Mouse (Mus musculus) cerebellum, adult 8-10 months (tissue): ENCODE results near the gene Clcn5.

Experiments used
- DNase-seq: peaks from one replicate; pipeline ENCODE4 v3.0.0; 2022

Gene Clcn5

DNA sequence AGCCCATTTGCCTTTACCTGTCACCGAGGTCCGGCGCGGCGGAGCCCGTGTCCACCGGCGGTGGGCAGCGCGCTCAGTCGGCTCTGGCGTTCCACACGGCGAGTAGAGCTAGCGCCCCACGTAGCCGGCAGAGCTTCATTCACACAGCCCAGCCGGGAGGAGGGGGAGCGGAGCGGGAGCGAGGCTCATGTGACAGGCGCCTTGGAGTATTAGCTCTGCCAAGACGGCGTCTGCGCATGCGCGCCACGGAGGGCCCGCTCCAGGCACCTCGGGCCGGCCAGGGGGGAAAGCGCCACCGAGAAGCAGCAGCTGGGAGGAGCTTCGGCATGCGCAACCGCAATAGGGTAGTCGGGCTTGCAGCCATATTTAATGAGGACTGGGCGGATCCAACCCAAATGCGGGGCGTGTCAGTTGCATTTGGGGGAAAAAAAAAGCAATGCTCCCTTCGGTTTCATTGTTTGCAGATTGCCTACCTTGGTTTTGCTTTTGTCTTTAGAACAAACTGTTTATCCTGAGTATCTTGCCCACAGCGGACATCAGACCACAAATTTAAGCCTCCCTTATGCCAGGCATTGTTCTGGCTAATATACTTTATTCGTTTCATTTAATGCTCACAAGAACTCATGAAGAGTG, at the start of gene Clcn5:
TSS of gene Clcn5 (minus strand) at position 270 of the 633 bp plus-strand sequence.
- DNase-seq: peak; percentile 94

- no peak for DNase-seq
Observed at GRCm38 (mm10) chrX:7325455-7325854, 6.3 kb upstream of the Clcn5 start.

- DNase-seq: peak; percentile 55
Observed at GRCm38 (mm10) chrX:7322288-7322687, 3.1 kb upstream of the Clcn5 start.

DNA sequence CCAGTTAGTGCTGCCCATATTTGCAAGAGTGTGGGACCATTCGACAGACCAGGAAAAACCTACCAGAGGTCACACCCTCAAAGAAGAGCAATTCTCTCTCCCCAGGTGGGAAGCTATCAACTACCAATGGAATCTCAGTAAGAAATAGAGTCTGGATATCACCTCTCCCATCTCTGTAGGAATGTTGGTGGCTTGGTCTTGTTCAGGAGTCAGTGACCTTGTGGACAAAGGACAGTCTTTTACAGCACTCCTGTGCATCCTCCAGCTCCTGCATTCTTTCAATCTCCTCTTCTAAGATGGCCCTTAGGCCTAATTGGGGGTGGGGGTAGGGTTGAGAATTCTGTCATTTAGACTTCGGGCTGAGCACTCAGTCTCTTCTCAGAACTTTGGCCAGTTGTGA, 1.4 kb upstream of the Clcn5 start:
- DNase-seq: no peak

DNA sequence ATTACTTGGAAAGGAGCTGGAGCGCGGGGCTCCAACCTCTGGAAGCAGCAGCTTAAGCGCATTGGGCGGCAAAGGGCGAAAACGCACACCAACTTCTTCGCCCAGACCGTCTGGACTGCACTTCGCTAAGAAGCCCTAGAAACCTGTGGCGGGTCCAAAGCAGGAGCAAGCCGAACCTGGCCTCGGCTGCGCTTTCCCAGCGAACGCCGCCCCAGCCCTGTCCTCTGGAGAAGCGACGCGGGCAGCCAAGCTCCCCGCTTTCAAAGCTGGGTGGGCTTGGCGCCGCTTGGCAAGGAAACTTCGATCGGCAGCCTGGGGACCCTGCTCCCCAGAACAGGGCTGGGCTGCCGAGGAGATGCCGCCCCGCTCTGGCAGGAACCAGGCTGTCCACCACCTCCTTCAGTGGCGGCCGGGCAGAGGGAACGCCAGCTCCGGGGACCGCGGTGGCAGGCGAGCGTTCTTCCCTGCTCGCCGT, 570 bp downstream of the Clcn5 start:
- no peak for DNase-seq

DNA sequence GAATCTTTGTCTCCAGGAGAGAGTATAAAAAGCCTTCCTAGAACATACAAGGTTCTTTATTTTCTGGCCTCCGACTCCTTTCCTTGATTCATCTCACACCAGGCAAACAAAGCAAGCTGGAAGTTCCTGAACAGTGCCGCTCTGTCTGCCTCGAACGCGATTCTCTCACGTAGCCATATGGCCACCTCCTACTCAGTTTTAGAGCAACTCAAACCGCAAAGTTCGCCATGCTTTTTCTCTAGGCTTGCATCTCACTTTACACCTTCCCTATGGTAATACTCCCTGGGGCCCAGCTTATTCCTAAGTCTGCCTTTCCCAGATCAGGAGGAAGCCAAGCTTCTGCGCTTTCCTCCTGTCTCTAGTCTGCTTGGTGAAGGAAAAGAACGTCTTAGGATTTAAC, 4.0 kb downstream of the Clcn5 start:
- DNase-seq: no peak

DNA sequence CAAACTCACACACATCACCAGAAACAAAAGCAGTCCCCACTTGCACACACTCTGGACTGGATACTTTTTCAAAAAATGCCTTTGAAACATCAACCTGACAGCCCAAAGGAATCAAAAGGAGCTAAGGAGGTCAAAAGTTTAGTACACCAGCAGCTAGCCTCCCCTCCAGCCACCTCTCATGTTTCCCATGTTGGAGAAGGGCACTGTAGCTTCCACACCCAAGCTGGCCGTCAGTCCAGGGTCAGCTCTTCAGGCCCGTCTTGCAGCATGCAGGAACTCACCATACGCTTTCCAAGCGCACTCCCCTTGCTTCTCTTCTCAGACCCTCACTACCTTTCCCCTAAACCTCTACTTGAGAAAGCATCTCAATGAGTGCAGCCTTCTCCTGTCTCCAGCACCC, 4.5 kb downstream of the Clcn5 start:
- no peak for DNase-seq

- no peak for DNase-seq
Observed at GRCm38 (mm10) chrX:7308242-7308641, 10.9 kb downstream of the Clcn5 start.

- no peak for DNase-seq
Observed at GRCm38 (mm10) chrX:7306861-7307260, 12.3 kb downstream of the Clcn5 start.

DNA sequence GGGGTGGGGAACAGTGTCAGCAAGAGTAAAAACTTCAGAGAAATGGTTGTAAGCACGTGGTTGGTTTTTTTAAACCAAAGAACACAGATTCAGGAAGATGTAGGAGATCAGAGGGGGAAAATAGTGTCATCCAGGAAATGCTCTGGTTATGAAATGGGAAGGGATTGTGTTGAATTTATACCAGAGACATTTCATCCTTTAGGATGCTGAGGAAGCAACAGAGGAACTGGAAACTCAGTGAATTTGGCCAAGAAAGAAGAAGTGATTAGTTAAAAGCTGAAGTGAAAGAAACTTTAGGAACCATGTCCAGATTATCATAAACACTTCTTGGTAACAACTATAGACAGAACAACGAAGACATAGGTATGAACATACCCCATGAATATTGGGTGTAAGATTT, 26.2 kb downstream of the Clcn5 start:
- DNase-seq: no peak

DNA sequence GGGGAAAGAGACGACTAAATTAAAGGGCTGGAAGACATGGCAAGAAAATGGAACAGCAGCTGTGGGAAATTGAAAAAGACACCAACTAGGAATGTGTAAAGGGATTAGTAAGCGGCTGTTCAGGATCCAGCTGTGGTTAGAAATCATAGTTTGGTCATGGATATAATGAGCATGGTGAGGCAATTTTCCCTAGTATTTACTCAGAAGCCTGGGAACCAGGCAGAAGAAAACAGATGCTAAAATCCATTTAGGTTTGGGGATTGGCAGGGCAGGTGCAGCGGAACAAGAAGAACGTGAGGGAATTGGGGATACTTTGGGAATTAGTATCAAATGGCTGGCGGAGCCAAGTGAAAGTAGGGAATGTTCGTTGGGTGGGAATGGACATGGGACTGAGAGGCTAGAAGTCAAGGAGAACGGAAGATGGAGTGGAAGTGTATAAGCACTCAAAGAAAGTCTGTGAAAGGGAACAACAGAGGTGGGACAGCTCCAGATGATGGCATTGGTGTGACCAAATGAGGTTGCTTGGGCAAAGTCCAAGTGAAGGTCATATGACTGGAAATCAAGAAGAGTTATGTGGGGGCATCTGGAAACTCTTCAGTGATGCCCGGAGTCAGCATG, 26.9 kb downstream of the Clcn5 start:
- no peak for DNase-seq

DNA sequence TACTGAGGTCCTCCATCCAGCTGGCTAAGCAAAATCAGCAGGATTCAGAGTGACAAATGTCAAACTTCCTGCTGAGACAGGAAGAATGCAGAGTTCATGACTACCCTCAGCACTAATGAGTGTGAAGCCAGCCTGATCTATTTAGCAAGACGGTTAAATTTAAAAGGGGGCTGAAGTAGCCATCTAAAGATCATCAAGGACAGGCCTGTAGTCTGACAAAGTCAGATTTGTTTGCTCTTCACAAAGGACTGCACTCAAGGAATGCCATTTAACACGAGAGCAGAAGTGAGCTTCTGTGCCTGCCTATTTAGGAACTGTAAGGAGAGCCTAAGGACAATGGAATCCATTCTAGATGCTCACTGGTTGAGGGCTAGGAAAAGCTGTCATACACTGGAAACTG, 30.2 kb downstream of the Clcn5 start:
- DNase-seq: no peak

DNA sequence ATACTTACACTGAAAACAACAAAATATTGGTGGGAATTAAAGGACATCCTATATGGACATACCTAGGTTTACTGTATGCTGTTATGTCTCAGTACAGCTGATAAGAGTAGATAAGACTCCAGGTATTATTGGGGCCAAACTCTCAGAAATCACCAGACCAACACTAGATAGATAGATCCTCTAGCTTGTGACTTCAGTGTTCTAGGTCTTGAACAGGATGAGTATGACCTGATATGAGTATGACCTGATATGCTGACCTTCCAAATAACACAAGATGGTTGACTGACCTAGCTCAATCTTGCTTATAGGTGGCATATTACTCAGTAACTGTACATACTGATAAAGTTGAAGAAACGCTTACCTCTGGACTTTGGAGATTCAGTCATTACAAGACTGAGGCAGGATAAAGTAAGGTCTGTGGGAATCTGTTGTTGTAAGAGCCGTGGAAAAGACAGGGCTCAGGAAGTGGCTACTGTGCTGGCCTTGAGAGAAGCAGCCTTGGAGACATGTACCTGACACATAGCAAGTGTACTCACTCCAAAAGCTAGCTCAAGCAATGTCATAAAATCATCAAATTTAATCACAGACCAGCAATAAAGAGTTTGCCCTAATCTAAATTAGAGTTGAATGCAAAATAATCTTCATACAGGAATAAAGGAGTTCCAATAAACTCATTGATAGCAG, 32.0 kb downstream of the Clcn5 start:
- DNase-seq: no peak

DNA sequence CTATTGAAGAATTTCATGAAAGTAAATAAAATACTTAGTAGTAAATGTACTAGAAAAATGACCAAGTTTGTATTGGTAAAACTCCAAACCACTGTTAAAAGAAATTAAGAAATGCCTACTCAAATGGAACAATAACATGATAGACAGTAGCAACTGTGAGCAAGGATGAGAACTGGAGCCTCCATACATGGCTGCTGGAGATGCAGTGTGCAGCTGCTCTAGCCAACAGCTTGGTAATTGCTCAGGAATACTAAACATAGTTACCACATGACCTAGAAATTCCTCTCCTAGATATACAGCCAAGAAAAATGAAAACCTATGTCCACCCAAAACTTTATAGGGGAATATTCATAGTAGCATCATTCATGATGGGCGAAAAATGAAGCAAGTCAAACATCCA, 36.5 kb downstream of the Clcn5 start:
- no peak for DNase-seq

DNA sequence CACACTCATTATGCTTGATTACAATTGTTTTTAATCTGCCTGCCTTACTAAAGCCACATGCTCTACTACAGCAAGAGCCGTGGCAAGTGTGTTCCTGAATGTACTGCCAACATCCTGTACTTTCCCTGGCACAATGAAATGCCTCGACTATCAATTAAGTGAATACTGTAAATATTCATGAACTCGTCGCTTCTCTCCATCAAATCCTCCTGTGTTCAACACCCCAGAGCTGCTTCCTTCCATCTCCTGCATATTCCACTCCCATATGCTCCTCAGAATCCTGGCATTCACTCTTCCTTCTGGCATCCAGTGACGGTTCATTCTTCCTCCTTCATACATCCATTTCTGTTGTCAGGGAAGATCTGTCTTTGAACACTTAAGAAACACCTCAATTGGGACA, 39.4 kb downstream of the Clcn5 start:
- DNase-seq: no peak

DNA sequence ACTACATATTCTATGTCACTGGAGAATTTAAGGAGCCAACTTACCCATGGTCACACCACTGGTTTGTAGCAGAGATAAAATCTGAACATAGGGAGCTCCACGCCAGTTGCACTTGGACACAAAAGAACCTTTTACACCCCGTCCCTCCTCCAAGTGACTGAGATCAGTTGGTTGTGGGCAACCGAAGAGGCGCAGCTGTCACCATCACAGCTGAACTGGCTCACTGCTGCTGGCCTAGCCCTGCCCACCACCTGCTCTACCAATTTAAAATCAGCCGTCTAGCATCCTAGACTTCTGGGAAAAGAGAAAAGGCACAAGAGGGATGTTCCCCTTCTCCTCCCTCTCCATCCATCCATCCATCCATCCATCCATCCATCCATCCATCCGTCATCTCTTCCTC, 42.6 kb downstream of the Clcn5 start:
- DNase-seq: no peak

- DNase-seq: no peak
Observed at GRCm38 (mm10) chrX:7261149-7261548, 58.0 kb downstream of the Clcn5 start.

DNA sequence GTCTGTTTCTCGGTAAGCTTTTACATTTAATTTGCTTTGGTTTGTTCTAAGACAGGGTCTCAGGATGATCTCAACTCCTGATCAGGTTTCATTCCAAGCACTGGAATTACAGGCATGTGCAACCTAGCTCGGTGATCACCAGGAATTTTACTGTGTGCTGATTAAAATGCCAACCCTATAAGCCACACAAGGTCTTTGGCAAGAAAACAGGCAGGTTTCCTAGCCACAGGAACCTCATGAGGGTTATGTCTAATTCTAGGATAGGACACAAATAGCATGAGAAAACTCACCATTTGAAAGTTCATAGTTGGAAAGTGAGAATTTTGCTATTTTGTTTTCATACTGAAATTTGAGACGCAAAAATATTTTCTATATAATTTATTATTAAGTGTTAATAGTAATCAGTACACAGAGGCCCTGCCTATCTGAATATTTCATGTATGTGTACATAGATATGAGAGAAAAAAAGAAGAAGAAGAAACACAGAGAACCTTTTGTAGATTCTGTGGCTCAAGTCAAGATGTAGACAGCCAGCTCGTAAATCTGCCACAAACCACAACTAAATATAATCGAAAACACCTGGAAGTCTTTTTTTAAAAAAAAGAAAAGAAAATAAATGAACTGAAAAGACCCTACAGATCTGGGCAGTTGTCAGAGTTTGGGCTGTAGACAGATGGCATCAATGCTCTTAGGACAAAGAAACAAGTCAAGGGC, 58.6 kb downstream of the Clcn5 start:
- DNase-seq: no peak

DNA sequence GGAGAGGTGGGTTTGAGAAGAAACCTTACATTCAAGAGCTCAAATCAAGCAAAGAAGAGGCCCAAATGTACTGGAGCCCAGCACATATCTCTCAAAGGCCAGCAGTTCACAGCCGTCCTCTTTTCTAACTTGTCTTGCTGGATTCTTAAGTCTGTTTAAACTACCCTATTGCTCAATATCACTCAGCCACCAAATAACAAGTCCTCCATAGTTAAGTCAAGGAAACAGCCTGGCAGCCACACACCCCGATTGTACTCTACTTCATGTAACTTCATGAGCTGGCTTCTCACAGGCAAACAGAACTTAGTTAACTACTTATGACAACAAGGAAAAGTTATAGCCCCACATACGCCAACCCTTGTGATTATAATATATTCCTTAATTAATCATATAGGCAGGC, 59.4 kb downstream of the Clcn5 start:
- DNase-seq: no peak

DNA sequence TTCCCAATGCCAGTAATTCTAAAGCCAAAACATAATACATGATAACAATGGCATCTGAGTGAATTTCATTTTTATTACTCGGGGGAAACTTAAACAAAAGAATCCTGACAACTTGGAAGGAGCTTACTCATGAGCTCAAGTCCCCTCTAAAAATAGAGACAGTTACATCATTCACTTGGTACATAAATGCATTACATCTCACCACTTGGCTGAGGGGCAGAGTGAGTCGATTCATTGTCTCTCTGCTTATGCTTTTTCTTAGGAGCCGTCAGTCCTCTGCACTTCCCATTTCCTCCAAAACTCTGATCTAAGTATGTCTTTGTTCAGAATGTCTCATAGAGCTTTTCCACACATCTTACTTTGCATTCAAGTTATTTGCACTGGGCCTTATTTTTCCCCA, 63.1 kb downstream of the Clcn5 start:
- no peak for DNase-seq

DNA sequence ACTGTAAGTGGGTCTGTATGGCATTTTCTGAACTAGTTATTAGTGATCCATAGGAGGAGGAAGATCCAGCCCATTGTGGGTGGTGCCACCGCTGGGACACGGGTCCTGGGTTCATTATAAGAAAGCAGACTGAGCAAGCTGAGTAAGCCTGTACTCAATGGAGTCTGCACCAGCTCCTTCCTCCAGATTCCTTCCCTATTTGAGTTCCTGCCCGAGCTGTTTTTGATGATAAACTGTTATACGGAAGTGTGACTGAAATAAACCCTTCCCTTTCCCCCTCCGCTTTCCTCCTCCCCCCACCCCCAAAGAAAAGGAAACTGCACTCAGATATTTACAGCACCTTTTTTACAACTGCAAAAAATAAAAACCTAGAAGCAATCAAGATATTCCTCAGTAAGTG, 115.1 kb downstream of the Clcn5 start:
- no peak for DNase-seq

GRCm38 (mm10) chrX:7203535-7203934, 115.6 kb downstream of the Clcn5 start:
- DNase-seq: no peak

- no peak for DNase-seq
Observed at GRCm38 (mm10) chrX:7197833-7198232, 121.3 kb downstream of the Clcn5 start.

DNA sequence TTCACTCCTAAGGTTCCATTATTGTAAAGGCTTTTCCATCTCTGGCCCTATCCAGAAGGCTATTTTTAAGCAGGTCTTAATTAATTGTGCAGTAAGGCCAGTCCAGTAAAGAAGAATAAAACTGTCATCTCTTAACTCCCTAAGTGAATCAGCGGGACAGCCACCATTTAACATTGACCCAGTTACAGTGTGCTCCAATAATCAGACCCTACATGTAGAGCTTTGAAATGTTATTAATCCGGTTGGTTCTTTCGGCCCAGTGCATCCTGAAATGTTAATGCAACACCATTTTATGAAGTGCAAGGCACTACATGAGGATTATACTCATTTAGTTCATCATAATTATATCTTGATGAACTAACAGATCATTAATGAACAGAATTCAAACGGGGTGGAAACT, 128.3 kb downstream of the Clcn5 start:
- no peak for DNase-seq
